Mouse (Mus musculus) monocyte, adult 2 months (primary cell): ENCODE measurements around the gene Rab42.
"Not testable (repeated sequence)": the region's sequence is repeated elsewhere in the genome, so short reads cannot be mapped to it uniquely, and the experiment has no call there.

ENCODE experiments used
- DNase-seq, 2 experiments: peaks; one replicate each; pipeline ENCODE4 v3.0.0; 2022; ENCODE audit warnings: low spot score in 2 of 2, low read depth in 1 of 2

The Rab42 gene

DNA sequence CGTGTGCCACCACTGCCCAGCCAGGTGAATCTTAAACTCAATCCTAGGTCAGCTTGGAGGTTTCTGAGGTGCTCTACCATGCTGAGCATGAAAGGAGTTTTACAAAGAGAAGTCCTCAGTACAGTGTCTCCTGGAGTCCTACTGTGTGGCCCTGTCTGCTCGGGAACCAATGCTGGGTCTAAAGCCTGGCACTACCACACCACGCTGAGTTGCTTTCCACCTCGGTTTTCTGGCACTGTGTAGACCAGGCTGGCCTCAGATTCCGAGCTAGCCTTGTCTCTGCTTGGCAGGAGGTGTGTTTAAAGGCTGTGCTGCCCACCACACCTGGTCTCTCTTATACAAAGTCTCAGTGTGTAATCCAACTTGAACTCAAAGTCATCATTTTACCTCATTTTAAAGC, 9.4 kb upstream of the Rab42 start:
- DNase-seq, result no peak

DNA sequence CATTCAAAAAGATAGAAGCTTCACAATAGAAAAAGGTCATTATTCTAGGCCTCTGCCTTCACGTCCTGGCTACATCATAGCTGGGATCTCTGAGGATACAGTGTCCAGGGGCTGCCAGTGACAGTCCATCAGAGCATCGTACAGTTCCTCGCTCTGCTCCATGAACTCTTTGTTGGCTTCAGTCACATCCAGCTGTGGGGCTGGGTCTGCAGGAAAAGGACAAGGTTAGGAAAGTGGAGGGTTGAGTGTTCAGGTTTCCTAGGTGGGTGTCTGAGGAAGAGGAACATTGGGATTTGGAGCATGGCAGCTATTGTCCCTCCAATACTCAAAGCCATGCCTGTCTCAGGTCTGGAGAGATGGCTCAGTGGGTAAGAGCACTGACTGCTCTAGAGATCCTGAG, 8.6 kb upstream of the Rab42 start:
- no peak for DNase-seq

DNA sequence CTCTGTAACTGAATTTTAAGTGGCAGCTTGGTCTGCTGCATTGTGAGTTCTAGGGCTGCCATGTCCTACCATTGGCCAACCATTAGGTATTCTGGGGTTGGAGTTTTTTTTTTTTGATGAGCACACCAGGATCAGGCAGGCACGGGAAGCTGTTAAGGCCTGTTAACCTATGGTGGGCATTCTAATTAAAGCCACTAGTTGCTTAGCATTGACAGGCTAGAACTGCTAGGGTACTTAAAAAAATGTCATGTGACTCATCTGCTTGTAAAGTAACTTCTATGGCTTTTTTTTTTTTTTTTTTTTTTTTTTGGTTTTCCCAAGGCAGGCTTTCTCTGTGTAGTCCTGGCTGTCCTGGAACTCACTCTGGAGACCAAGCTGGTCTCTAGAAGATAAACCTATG, 8.0 kb upstream of the Rab42 start:
- no peak for DNase-seq

DNA sequence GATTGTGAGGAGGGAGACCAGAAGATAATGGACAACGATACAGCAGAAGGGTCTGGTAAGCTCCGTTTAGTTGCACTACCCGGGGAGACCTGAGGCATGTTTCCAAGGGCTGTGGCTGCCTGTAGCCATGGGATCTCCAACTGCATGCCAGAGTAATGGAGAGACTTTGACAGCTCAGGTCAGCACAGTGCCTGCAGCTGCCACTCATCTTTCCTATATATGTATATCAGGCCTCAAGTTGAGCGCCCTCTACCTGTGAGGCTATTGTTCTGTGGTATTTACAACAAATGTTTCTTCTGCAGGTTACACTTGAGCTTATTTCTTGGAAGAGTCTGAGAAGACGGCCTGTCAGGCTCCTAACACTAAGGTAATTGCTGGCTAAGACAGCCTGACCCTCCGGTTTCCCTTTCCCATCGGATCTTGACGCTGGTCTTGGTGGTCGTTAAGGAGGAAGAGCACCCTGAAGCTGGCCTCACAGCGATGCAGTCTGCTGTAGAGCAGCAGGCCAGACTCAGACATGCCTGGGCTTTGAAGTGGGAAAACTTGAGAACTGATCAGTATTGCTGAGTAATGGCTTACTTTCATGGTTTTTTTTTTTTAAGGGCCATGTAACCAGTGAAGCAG, 6.8 kb upstream of the Rab42 start:
- peak; percentile 16 to 17 for DNase-seq

DNA sequence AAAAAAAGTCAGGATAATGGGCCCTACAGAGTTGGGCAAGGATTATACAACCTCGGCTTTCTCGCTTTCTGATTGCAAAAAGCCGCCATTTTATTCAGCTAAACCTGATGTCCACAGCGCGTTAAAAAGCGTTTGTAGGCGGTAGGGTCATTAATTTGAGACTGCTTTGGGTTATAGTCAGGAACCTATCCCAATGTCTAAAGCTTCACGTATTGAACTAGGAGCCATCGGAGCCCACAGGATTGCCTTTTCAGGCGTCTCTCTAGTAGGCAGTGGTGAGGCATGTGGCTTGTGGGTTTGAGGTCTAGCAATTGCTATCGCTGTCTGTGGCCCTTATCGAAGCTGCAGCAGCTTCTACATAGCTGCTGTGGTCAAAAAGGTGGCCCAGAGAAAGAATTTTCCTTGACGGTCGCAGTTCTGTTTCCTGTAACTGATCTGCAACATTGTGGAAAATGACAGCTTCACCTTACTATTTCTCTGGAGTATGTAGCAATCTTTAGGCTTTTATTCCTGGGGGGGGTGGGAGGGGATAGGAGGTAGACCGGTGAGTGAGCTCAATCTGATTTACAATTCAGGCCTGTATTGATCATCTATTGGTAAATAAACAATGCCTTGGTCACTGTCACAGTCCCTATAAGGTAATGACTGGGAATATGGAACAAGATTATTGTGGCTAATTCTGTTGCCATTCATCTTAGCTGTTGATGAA, 6.1 kb upstream of the Rab42 start:
- no peak for DNase-seq

DNA sequence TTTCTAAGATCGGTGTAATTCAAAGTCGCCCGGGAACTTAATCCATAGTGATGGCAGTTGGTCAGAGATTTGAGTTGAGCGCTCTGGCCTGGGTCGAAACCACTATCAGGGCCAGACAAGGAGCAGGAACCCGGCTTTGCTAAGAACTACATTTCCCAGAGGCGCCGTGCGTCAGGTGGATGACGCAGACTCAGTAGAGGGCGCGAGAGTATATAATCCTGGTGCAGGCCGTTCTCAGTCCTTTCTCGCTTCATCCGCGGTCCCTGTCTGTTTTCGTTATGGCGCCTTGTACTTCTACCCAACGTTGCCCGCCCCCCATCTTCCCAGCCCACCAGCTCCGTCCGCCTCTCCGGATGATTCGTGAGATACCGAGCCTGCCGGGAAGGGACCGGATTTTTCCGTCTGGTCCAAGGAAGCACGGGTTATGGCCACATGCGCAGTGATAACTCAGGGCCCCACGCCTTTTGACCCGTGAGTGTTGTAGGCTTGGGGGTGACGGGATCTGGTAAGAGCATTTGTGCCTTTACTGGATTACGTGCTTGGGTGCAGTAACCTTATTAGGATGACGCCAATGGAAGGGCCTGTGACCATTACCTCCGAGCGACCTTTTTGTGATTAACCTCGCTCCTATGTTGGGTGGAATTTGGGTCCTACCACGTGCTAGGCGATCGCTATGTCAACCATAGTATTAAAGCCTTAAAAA, 5.4 kb upstream of the Rab42 start:
- DNase-seq, result peak; percentile 68 to 77

DNA sequence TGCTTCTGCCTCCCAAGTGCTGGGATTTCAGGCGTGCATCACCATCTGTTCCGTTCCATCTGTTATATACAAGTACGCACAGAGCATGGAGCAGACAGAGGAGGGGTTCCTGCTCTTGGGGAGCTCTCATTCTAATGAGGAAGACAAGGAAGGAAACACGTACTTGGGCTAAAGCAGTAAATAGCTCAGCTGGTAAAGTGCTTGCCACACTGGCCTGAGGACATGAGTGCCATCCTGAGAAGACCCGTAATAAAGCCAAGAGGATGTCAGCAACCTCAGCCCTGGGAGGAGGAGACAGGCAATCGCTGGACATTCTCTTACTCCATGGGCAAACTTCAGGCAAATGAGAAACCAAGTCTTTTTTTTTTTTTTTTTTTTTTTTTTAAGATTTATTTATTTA, 2.8 kb upstream of the Rab42 start:
- no peak for DNase-seq

DNA sequence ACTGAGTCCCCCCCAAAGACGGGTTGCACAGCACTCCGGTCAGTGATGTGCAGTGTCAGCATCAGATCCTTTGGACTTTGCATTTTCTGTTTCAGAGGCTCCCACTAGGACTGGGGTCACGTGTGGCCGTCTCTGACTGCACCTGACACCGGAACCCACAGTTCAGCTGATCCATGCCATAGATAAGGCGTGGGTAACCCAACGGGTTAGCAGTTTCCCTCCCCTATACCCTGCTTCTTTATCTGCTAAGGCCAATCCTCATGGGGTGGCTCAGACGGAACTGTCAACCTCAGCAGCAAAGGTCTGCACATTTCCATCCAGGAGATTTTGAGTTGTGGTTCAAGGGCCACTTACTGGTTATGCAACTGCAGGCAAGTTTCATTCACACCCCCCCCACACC, 2.1 kb upstream of the Rab42 start:
- DNase-seq, result no peak

DNA sequence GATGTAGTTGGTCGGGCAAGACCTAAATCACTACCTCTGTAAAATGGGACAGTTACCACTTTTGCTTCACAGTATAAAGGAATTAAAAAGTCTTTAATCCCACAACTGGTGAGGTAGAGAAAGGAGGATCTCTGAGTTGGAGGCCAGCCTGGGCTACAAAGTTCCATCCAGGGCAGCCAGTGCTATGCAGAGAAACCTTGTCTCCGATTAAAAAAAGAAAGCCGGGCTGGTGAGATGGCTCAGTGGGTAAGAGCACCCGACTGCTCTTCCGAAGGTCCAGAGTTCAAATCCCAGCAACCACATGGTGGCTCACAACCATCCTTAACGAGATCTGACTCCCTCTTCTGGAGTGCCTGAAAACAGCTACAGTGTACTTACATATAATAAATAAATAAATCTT, 299 bp upstream of the Rab42 start:
- DNase-seq, result not testable (repeated sequence)

DNA sequence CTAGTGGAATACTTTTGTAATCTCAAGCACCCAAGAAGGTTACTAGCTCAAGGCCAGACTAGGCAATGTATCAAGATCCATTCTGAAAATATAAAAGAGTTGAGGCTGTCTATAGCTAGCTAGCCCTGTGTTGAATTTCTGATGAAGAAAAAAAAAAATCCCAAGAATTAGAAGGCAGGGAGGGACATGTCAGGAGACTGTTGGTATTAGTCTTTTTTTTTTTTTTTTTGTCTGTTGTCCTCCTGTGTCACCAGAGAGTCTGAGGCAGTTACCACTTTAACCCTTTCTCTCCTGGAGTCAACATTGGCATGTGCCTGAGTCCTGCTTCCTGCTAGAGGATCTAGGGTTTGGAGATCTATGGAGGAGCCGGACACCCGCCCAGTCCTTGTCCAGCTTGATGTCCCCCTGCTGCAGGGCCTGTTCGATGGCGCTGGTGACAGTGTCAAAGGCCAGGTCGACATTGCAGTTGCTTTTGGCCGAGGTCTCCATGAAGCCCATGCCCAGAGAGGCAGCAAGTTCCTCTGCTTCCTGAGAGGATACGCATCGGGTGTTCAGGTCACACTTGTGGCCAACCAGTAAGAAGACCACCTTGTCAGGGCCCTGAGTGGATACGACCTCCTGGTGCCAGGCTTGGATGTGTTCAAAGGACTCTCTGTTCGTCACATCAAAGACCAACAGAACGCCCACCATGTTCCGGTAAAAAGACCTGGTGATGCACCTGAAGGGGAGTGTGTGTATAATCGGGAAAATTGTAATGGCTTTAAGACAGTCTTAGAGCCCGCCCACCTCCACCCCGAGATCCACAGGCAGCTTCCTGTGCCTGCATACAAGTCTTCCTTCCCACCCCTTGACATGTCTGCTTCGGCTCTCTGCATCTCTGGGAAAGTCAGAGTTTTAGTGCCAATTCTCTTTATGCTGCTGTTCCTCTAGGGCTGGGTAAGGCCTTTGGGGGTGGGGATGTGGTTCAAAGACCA, 933 bp downstream of the Rab42 start:
- no peak for DNase-seq

DNA sequence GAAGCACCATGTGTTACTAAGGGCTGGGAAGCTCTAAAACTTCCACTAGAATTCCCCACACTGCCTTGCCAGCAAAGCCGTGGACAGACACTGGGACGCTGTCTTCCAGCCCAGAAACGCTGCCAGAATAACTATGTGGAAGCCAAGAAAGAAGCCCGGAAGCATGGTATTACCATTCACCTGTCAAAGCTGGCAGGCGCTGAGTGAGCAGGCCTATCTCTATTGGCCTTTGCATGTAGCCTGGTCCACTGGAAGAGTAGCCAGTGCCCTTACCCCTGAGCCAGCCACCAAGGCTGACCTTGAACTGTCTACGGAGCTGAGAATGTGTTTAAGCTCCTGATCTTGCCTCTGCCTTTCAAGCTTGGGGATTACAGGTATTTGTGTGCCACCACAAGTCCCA, 1.7 kb downstream of the Rab42 start:
- DNase-seq, result no peak

DNA sequence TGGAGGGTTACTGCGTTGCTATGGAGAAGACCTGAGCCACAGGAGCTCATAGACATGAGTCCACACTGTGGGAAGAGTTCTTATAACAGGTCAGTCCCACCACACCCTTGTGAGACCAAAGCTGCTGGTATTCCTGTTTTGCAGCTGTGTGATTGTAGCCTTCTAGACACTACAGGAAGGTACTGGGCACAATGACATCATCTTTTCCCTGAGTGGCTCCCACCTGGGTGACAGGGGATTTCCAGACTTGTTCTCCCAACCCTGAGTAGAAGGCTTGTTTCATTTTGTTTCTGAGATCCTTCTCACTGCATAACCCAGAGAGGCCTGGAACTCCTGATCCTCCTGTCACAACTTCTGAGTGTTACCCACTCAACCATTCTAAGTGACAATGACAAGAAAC, 3.3 kb downstream of the Rab42 start:
- DNase-seq, result no peak

DNA sequence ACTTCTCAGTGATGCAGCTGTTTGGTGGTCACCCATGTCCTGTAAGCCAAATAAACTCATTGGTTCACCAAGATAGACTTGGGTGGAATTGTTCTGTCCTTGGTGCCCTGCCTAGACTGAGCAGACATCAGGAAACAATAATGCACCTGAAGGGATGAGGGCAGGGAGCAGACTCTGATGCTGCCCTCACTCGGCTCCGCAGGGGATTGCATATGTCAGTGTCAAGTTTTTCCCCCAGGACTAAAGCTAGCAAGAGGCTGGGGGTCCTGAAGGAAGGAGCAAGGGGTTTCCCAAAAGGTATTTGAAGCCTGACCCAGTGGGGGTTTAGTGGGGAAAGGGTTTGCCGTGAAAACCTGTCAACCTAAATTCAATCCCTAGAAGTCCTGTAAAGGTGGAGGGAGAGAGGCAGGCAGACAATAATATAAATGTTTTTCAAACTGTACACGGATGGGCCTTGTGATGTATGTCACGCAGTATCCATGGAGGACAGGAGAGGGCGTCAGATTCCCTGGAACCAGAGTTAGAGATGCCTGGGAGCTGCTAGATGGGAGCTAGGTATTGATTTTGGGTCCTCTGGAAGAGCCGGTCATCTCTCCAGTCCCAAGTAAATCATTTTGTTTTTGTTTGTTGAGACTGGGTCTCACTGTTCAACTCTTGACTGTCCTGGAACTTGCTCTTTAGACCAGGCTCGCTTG, 7.3 kb downstream of the Rab42 start:
- no peak for DNase-seq

DNA sequence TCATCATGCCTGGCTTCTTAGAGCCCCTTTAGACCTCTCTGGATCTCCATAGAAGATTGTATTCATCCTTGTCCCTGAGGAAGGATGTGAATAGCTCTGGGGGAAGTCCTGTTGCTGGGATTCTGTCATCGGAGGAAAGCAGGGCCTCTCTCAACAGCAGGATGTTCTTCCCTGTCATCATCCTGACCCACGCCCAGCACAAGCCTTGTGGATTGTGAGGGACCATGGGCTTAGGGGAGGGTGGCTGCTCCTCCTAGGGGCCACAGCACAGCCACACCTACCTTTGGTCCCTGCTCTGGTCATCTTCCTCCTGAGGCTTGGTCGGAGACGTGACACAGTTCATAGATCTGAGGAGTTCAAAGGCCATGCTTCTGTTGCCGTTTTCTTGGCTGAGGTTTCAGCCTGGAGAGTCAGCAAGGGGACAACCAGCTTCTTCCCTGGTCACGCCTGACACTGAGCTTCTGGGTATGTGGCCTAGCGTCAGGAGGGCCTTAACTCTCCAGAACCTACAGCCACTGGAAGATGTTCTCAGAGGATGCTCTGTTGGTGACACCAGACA, 9.4 kb downstream of the Rab42 start:
- no peak for DNase-seq

DNA sequence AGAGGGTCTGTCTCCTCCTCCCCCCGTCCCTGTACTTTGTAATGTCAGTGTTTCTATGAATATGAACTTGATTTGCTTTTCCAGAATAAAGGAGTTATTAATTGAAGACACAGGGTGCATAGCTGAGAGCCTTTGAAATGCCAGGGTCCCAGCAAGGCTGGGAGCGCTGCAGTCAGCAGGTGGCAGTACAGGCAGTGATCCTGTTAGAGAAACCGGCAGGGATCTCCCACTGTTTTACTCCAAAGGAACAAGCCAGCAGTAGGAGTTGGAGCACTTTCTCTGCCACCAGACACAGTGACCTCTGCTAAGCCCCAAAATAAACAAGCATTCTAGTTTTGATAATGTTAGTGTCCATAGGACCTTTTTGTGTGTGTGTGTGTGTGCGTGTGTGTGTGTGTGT, 10.2 kb downstream of the Rab42 start:
- no peak for DNase-seq

DNA sequence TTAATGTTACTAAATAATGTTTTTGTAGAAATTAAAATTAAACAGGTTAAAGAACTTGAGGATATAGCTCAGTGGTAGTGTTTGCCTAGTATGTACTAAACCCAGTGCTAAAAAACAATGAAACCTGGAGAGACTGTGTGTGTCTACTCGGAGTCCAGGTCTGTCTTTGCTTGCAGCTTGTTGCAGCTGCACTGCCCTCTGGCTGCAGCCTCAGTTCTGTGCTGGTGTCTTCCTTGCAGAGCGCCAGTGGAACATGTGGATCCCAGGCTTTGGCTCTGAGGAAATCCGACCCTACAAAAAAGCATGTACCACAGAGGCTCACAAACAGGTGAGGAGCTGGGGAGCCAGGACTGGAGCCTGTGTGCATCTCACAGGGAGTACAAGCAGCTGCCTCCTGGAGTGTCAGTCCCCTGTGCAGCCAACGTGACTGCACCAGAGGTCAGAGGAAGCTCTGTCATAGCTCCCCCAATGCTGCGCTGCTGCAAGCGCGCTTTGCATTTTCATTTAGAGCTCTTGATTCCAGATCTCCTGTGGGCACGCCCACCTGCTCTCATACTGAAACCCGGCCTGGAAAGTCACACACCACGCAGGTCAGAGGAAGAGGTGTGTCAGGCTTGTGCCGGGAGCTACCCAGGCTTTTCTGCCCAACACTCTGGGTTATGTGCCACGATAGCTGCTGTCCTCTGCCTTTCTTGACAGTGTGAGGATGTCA, 11.4 kb downstream of the Rab42 start:
- no peak for DNase-seq

DNA sequence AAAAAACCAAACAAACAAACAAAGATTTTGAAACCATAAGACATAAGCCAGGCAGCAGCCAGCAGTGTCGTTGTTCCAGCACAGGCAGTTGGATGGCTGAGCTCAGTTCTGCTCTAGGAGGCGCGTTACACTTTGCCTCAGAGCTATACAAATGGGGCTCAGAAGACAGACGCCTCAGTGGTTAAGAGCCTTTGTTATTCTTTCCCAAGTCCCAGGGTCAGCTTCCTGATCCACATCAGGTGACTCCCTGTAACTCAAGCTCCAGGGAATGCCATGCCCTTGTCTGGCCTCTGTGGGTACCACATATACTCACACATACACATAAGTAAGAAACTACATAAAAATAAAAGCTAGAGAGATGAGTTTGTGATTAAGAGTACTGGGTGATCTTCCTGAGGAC, 12.1 kb downstream of the Rab42 start:
- DNase-seq, result no peak

DNA sequence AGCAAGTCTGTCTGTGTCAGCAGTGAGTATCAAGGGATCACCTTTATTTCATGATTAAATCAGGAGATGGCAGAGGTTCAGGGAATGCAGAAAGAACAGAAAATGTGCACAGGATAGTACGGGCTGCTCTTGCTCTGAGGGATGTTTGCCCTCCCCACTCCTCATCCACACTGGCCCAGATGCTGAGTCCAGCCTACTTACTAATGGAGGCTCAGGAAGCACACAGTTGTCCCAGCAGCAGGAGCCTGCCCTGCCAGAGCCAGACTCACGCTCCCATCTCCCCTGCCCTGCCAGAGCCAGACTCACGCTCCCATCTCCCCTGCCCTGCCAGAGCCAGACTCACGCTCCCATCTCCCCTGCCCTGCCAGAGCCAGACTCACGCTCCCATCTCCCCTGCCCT, 14.3 kb downstream of the Rab42 start:
- not testable (repeated sequence) for DNase-seq

DNA sequence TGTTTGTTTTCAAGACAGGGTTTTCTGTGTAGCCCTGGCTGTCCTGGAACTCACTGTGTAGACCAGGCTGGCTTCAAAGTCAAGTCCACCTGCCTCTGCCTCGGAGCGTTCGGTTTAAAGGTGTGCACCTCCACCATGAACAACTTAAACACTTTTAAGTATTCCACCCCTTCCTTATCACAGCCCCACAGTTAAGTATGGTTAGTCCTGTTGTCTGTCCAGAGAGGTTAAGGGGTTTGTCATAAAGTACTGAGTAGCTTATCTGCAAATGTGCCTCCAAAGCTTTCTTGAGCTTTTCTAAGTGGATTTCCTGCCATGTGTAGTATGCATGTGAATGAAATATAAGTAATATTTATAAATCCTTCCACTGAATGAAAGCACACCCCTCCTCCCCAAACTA, 27.2 kb downstream of the Rab42 start:
- no peak for DNase-seq
